Mouse (Mus musculus) intestine, embryonic 15.5 days (tissue): ENCODE results near the gene Galp. TPM values are rescaled to one million over a fixed set of nuclear protein-coding genes. Genes with fewer than 3 reads are reported as not detected.
A peak's percentile ranks its signal among the peaks of the same experiment; 100 is the strongest.
"Not testable (repeated sequence)": the region's sequence is repeated elsewhere in the genome, so short reads cannot be mapped to it uniquely, and the experiment has no call there.

Source experiments
- ATAC-seq: fragments of 200-750 bp; cut with Nextera tagmentation; 2 replicates; pipeline ENCODE4 v1.8.0; 2017; ENCODE audit warnings: moderate TSS enrichment, moderate library complexity
- H3K27ac ChIP-seq: fragments of 300-500 bp; sonication (generic); 2 replicates; pipeline ENCODE4 v1.5.1; 2015; ENCODE audit warnings: mild to moderate bottlenecking, inconsistent platforms
- H3K27me3 ChIP-seq: fragments of 300-500 bp; sonication (generic); replicated peaks from 2 replicates; pipeline ENCODE4 v1.6.1; 2015; ENCODE audit warnings: inconsistent platforms
- H3K36me3 ChIP-seq: fragments of 300-500 bp; sonication (generic); 2 replicates; pipeline ENCODE4 v1.6.1; 2015; ENCODE audit warnings: inconsistent platforms
- H3K4me1 ChIP-seq: fragments of 300-500 bp; sonication (generic); replicated peaks from 2 replicates; pipeline ENCODE4 v1.6.1; 2015; ENCODE audit warnings: inconsistent platforms
- H3K4me2 ChIP-seq: fragments of 300-500 bp; sonication (generic); replicated peaks from 2 replicates; pipeline ENCODE4 v1.6.1; 2015; ENCODE audit warnings: mild to moderate bottlenecking, inconsistent platforms
- H3K4me3 ChIP-seq: fragments of 300-500 bp; sonication (generic); replicated peaks from 2 replicates; pipeline ENCODE4 v1.5.1; 2015; ENCODE audit warnings: inconsistent platforms
- H3K9ac ChIP-seq: fragments of 300-500 bp; sonication (generic); 2 replicates; pipeline ENCODE4 v1.6.1; 2015; ENCODE audit warnings: inconsistent platforms
- H3K9me3 ChIP-seq: fragments of 300-500 bp; sonication (generic); 2 replicates; pipeline ENCODE4 v1.6.1; 2016; ENCODE audit warnings: inconsistent platforms
- WGBS: fragments of 180-500 bp; shearing (Covaris S2); methylation state at CpG from one replicate; pipeline ENCODE4 v1.1.7; 2015; 5-methylcytosine and 5-hydroxymethylcytosine counted together
- polyA plus RNA-seq: library from polyadenylated mRNA; unstranded; fragments of >200 nt; fragmentation: Nextera tagmentation; extraction: Ambion mirVana; gene quantifications from 2 replicates; pipeline ENCODE4 v1.2.1, GENCODE M21; 2015

The Galp gene
- polyA plus RNA-seq, 1 experiment from 2014 or later, result not detected

- Histone ChIP-seq H3K4me1 (no peaks in the 10 kb centered on the region), H3K27me3 (no peaks in the 10 kb centered on the region), H3K36me3 (no peaks in the 10 kb centered on the region), H3K27ac (no peak overlapping the region), H3K4me2 (no peak overlapping the region), H3K4me3 (no peak overlapping the region), H3K9ac (no peak overlapping the region), H3K9me3 (no peaks in the 10 kb centered on the region)
- no peak for ATAC-seq
- WGBS, result 79% methylated on average over 4 of the region's 4 CpGs
These were observed 34.7 kb upstream of the Galp start for GRCm38 (mm10) chr7:6162172-6162571.

- Histone ChIP-seq H3K27me3 (no peaks in the 10 kb centered on the region), H3K4me2 (no peak overlapping the region), H3K4me3 (no peak overlapping the region), H3K4me1 (no peaks in the 10 kb centered on the region), H3K9ac (no peak overlapping the region), H3K9me3 (no peaks in the 10 kb centered on the region), H3K27ac (no peak overlapping the region), H3K36me3 (no peaks in the 10 kb centered on the region)
- no peak for ATAC-seq
- WGBS, result 40% methylated on average over 5 of the region's 5 CpGs
These were observed 32.2 kb upstream of the Galp start for GRCm38 (mm10) chr7:6164671-6165070.

- WGBS, result 49% methylated on average over 3 of the region's 3 CpGs
- ATAC-seq, result peak; percentile 60
- Histone ChIP-seq H3K4me1 (peaks cover 9% of the 10 kb centered on the region), H3K9ac (no peak overlapping the region), H3K27me3 (no peaks in the 10 kb centered on the region), H3K4me2 (no peak overlapping the region), H3K36me3 (no peaks in the 10 kb centered on the region), H3K9me3 (no peaks in the 10 kb centered on the region), H3K4me3 (no peak overlapping the region), H3K27ac (peak overlapping the region; percentile 45; the same call in 1 of the 2 replicates)
These were observed 27.5 kb upstream of the Galp start for GRCm38 (mm10) chr7:6169403-6169802.

- H3K27me3 ChIP-seq, result no peaks in the 10 kb centered on the region
- no peak for ATAC-seq
- no peak overlapping the region for H3K9ac ChIP-seq
- H3K4me3 ChIP-seq, result no peak overlapping the region
- H3K27ac ChIP-seq, result 0 out of 2 replicates have a peak overlapping the region, but pooled peaks have one; percentile 17
- H3K36me3 ChIP-seq, result no peaks in the 10 kb centered on the region
- peaks cover 11% of the 10 kb centered on the region for H3K4me1 ChIP-seq
- 79% methylated on average over 9 of the region's 9 CpGs for WGBS
- H3K4me2 ChIP-seq, result no peak overlapping the region
- no peaks in the 10 kb centered on the region for H3K9me3 ChIP-seq
These were observed 26.5 kb upstream of the Galp start for GRCm38 (mm10) chr7:6170391-6170790.

- peaks cover 11% of the 10 kb centered on the region for H3K4me1 ChIP-seq
- H3K27me3 ChIP-seq, result no peaks in the 10 kb centered on the region
- H3K9ac ChIP-seq, result no peak overlapping the region
- no peaks in the 10 kb centered on the region for H3K36me3 ChIP-seq
- WGBS, result 41% methylated on average over 6 of the region's 6 CpGs
- no peak for ATAC-seq
- H3K9me3 ChIP-seq, result no peaks in the 10 kb centered on the region
- peak overlapping the region; percentile 71 for H3K4me2 ChIP-seq
- peak overlapping the region; percentile 70; the same call in 1 of the 2 replicates for H3K27ac ChIP-seq
- H3K4me3 ChIP-seq, result peak overlapping the region; percentile 65; the same call in 1 of the 2 replicates
These were observed 26.0 kb upstream of the Galp start for GRCm38 (mm10) chr7:6170871-6171270.

GRCm38 (mm10) chr7:6171444-6172005 is 25.4 kb upstream of the Galp start:
- peak overlapping the region; percentile 71 for H3K4me2 ChIP-seq
- peak overlapping the region; percentile 42 for H3K9ac ChIP-seq
- H3K9me3 ChIP-seq, result no peaks in the 10 kb centered on the region
- H3K4me3 ChIP-seq, result peak overlapping the region; percentile 65
- WGBS, result under 1% methylated on average over 24 of the region's 24 CpGs
- peak overlapping the region; percentile 70 for H3K27ac ChIP-seq
- H3K27me3 ChIP-seq, result no peaks in the 10 kb centered on the region
- peaks cover 11% of the 10 kb centered on the region for H3K4me1 ChIP-seq
- H3K36me3 ChIP-seq, result no peaks in the 10 kb centered on the region
- peak; percentile 54 for ATAC-seq

- Histone ChIP-seq H3K4me2 (peak within 1 kb of the TSS; percentile 71), H3K4me1 (peaks cover 11% of the 10 kb centered on the region), H3K27ac (peak within 1 kb of the TSS; percentile 70), H3K9me3 (no peaks in the 10 kb centered on the region), H3K36me3 (0 out of 2 replicates have a peak, but pooled peaks cover 2% of the 10 kb centered on the region), H3K27me3 (no peaks in the 10 kb centered on the region), H3K9ac (peak within 1 kb of the TSS; percentile 79), H3K4me3 (peak within 1 kb of the TSS; percentile 65)
- ATAC-seq, result peak; percentile 96
- under 1% methylated on average over 37 of the region's 37 CpGs for WGBS
These were observed 24.8 kb upstream of the Galp start, which contains the start of gene Zfp444 for GRCm38 (mm10) chr7:6172006-6172649. Gene Zfp444 (plus strand): TSS chr7:6172226.

GRCm38 (mm10) chr7:6172674-6173244 is 24.1 kb upstream of the Galp start:
- Histone ChIP-seq H3K36me3 (0 out of 2 replicates have a peak, but pooled peaks cover 2% of the 10 kb centered on the region), H3K4me2 (peak overlapping the region; percentile 71), H3K27ac (peak overlapping the region; percentile 70; the same call in 1 of the 2 replicates), H3K4me3 (peak overlapping the region; percentile 65), H3K27me3 (no peaks in the 10 kb centered on the region), H3K4me1 (peaks cover 11% of the 10 kb centered on the region), H3K9ac (peak overlapping the region; percentile 79), H3K9me3 (no peaks in the 10 kb centered on the region)
- peak; percentile 38 for ATAC-seq
- under 1% methylated on average over 20 of the region's 28 CpGs for WGBS

GRCm38 (mm10) chr7:6173872-6174271 is 23.0 kb upstream of the Galp start:
- ATAC-seq, result no peak

GRCm38 (mm10) chr7:6174365-6174987 is 22.4 kb upstream of the Galp start:
- peaks cover 11% of the 10 kb centered on the region for H3K4me1 ChIP-seq
- H3K27ac ChIP-seq, H3K4me3 ChIP-seq, H3K9me3 ChIP-seq, ATAC-seq, H3K4me2 ChIP-seq, H3K36me3 ChIP-seq, H3K27me3 ChIP-seq, H3K9ac ChIP-seq: not testable (repeated sequence)
- 79% methylated on average over 9 of the region's 9 CpGs for WGBS

More at GRCm38 (mm10) chr7:6173872-6174271, 23.0 kb upstream of the Galp start:
- WGBS, result 73% methylated on average over 8 of the region's 8 CpGs
- Histone ChIP-seq H3K4me1 (peaks cover 11% of the 10 kb centered on the region), H3K27ac (no peak overlapping the region), H3K9ac (no peak overlapping the region), H3K9me3 (no peaks in the 10 kb centered on the region), H3K4me2 (no peak overlapping the region; the same call in 1 of the 2 replicates), H3K36me3 (0 out of 2 replicates have a peak, but pooled peaks cover 2% of the 10 kb centered on the region), H3K27me3 (no peaks in the 10 kb centered on the region), H3K4me3 (no peak overlapping the region)

GRCm38 (mm10) chr7:6179013-6179412 is 17.9 kb upstream of the Galp start:
- no peak overlapping the region for H3K9ac ChIP-seq
- no peak overlapping the region for H3K27ac ChIP-seq
- peaks cover 6% of the 10 kb centered on the region for H3K36me3 ChIP-seq
- H3K4me3 ChIP-seq, result no peak overlapping the region
- H3K4me1 ChIP-seq, result 0 out of 2 replicates have a peak, but pooled peaks cover 3% of the 10 kb centered on the region
- no peaks in the 10 kb centered on the region for H3K9me3 ChIP-seq
- ATAC-seq, result no peak
- no peaks in the 10 kb centered on the region for H3K27me3 ChIP-seq
- no peak overlapping the region for H3K4me2 ChIP-seq

- Histone ChIP-seq H3K9ac (no peak overlapping the region), H3K4me1 (no peaks in the 10 kb centered on the region), H3K4me3 (no peak overlapping the region), H3K27me3 (no peaks in the 10 kb centered on the region), H3K36me3 (peaks cover 23% of the 10 kb centered on the region), H3K4me2 (no peak overlapping the region), H3K27ac (no peak overlapping the region), H3K9me3 (no peaks in the 10 kb centered on the region)
- ATAC-seq, result no peak
These were observed 14.0 kb upstream of the Galp start for GRCm38 (mm10) chr7:6182882-6183281.
